Mouse (Mus musculus) heart, embryonic 16.5 days (tissue): Measurements from ENCODE around the gene Olfr1220. TPM values are rescaled to one million over a fixed set of nuclear protein-coding genes. Genes with fewer than 3 reads are reported as not detected.

Source experiments
- ATAC-seq: fragments of 200-750 bp; cut with Nextera tagmentation; replicated peaks from 2 replicates; pipeline ENCODE4 v1.8.0; 2017; ENCODE audit warnings: moderate number of reproducible peaks; ENCODE audit not compliant: insufficient read depth, low FRiP score; ENCODE audit errors: extremely low read depth
- H3K27ac ChIP-seq: fragments of 300-500 bp; sonication (generic); 2 replicates; pipeline ENCODE4 v1.5.1; 2014; ENCODE audit warnings: mild to moderate bottlenecking, low read length, control low read depth, moderate library complexity
- H3K27me3 ChIP-seq: fragments of 300-500 bp; sonication (generic); 2 replicates; pipeline ENCODE4 v1.6.1; 2014; ENCODE audit warnings: low read length, mixed read lengths; ENCODE audit not compliant: control insufficient read depth, insufficient read depth
- H3K36me3 ChIP-seq: fragments of 300-500 bp; sonication (generic); 2 replicates; pipeline ENCODE4 v1.6.1; 2014; ENCODE audit not compliant: control insufficient read depth, insufficient read depth
- H3K4me1 ChIP-seq: fragments of 300-500 bp; sonication (generic); 2 replicates; pipeline ENCODE4 v1.6.1; 2014; ENCODE audit warnings: low read length, mixed read lengths; ENCODE audit not compliant: control insufficient read depth, insufficient read depth
- H3K4me2 ChIP-seq: fragments of 300-500 bp; sonication (generic); 2 replicates; pipeline ENCODE4 v1.6.1; 2014; ENCODE audit warnings: low read depth, mild to moderate bottlenecking, control low read depth, low read length
- H3K4me3 ChIP-seq: fragments of 300-500 bp; sonication (generic); 2 replicates; pipeline ENCODE4 v1.5.1; 2014; ENCODE audit warnings: mild to moderate bottlenecking, control low read depth, low read length
- H3K9ac ChIP-seq: fragments of 300-500 bp; sonication (generic); 2 replicates; pipeline ENCODE4 v1.6.1; 2014; ENCODE audit warnings: low read length, control low read depth
- H3K9me3 ChIP-seq: fragments of 300-500 bp; sonication (generic); replicated peaks from 2 replicates; pipeline ENCODE4 v1.6.1; 2016; ENCODE audit warnings: low read length; ENCODE audit not compliant: control insufficient read depth
- WGBS: fragments of 180-500 bp; shearing (Covaris S2); extraction: QIAGEN DNeasy Blood & Tissue Kit; methylation state at CpG from one replicate; pipeline ENCODE4 v1.1.7; 2014; 5-methylcytosine and 5-hydroxymethylcytosine counted together
- polyA plus RNA-seq: library from polyadenylated mRNA; unstranded; fragments of >200 nt; fragmentation: Nextera tagmentation; extraction: Ambion mirVana; gene quantifications from 2 replicates; pipeline ENCODE4 v1.2.1, GENCODE M21; 2015

Gene Olfr1220
- not detected in 2 replicates for polyA plus RNA-seq

DNA sequence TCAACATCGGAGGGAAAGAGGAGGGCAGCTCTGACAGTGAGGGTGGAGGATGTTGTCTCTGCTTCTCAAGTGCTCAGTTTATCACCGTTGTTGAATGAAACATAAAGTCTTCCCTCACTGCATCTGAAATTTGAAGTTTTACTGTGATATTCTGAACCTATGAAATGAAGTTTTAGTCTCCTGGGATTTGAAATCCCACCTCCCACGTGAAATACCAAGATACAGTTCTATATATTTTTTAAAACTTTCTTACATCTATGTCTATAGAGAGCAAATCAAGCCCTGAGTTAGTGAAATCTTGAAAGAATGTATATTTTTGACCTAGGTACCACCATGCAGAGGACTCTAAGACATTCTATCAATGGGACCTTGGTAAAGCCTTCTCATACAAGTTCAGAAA lies at the start of gene Olfr1220:
TSS of gene Olfr1220 (minus strand) at position 101 of the 400 bp plus-strand sequence.
- Histone ChIP-seq H3K9me3 (no peaks in the 10 kb centered on the region), H3K4me2 (no peak within 1 kb of the TSS), H3K36me3 (no peaks in the 10 kb centered on the region), H3K4me3 (no peak within 1 kb of the TSS), H3K9ac (no peak within 1 kb of the TSS), H3K4me1 (no peaks in the 10 kb centered on the region), H3K27me3 (no peaks in the 10 kb centered on the region), H3K27ac (no peak within 1 kb of the TSS)
- ATAC-seq = no peak
- WGBS = 70% methylated on average over 3 of the region's 3 CpGs

DNA sequence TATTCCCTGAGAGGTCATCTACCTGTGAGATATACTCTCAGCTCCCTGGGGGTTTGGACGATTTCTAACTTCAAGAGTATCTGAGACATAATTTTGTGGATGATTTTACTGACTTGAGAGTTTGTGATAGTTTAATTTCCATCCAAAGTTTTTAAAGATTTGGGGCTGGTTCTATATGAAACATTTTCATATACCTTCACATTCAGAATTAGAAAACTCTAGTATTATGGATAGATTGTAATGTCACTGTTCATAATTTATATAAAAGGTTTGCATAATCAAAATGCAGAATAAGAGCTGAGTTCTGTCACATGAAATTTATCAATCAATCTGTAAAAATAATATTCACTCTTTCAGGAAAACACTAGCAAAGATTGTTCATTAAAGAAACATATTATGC lies 44.8 kb upstream of the Olfr1220 start, which contains the start of gene Olfr1223:
TSS of gene Olfr1223 (minus strand) at position 101 of the 400 bp plus-strand sequence.
- no peaks in the 10 kb centered on the region for H3K27me3 ChIP-seq
- ATAC-seq = no peak
- H3K9ac ChIP-seq = no peak within 1 kb of the TSS
- H3K4me3 ChIP-seq = no peak within 1 kb of the TSS
- H3K27ac ChIP-seq = no peak within 1 kb of the TSS
- no peak within 1 kb of the TSS for H3K4me2 ChIP-seq
- no peaks in the 10 kb centered on the region for H3K4me1 ChIP-seq
- 67% methylated on average over 1 of the region's 1 CpGs for WGBS
- no peaks in the 10 kb centered on the region for H3K36me3 ChIP-seq
- H3K9me3 ChIP-seq = no peaks in the 10 kb centered on the region

DNA sequence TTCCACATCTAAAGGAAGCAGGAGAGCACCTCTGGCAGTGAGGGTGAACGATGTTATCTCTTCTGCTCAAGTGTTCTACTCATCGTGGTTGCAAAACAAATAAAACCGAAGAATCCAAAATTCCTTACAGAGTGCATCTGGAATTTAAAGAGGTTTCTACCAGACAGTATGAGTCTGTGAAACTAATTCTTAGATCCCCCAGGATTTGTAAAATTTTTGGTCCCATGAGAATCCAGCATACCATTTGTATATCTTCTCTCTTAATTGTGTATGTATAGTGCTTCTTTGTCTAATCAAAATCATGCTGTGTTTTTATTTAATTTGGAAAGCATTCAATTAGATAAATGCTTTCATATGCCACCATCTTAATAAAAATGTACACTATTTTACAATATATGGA lies 26.3 kb upstream of the Olfr1220 start, which contains the start of gene Olfr1222:
TSS of gene Olfr1222 (minus strand) at position 101 of the 400 bp plus-strand sequence.
- Histone ChIP-seq H3K4me1 (no peaks in the 10 kb centered on the region), H3K9ac (no peak within 1 kb of the TSS), H3K27me3 (no peaks in the 10 kb centered on the region), H3K27ac (no peak within 1 kb of the TSS), H3K36me3 (no peaks in the 10 kb centered on the region), H3K4me2 (no peak within 1 kb of the TSS), H3K9me3 (no peaks in the 10 kb centered on the region), H3K4me3 (no peak within 1 kb of the TSS)
- 24% methylated on average over 3 of the region's 3 CpGs for WGBS
- ATAC-seq = no peak

DNA sequence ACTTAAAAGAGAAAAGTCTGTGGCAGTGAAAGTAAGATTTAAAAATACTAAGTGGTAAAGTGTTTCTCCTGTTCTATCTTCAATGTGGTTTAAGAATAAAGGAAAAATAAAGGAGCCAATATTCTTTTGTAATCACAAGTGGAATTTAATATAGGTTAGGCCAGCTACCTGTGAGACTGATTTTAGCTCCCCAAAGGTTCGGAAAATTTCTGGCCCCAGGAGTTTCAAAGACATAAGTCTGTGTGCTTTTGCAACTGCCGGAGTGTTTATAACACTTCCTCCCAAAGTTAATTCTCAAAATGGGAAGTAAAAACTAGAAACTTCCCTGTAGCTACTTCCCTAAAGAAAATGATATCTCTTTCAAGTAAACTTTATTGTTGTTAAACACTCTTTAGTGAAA lies 10.5 kb upstream of the Olfr1220 start, which contains the start of gene Olfr1221:
TSS of gene Olfr1221 (minus strand) at position 101 of the 400 bp plus-strand sequence.
- no peak for ATAC-seq
- no peaks in the 10 kb centered on the region for H3K36me3 ChIP-seq
- H3K4me2 ChIP-seq = no peak within 1 kb of the TSS
- no peak within 1 kb of the TSS for H3K9ac ChIP-seq
- H3K4me1 ChIP-seq = no peaks in the 10 kb centered on the region
- 73% methylated on average over 2 of the region's 2 CpGs for WGBS
- no peaks in the 10 kb centered on the region for H3K9me3 ChIP-seq
- no peaks in the 10 kb centered on the region for H3K27me3 ChIP-seq
- no peak within 1 kb of the TSS for H3K27ac ChIP-seq
- no peak within 1 kb of the TSS for H3K4me3 ChIP-seq

DNA sequence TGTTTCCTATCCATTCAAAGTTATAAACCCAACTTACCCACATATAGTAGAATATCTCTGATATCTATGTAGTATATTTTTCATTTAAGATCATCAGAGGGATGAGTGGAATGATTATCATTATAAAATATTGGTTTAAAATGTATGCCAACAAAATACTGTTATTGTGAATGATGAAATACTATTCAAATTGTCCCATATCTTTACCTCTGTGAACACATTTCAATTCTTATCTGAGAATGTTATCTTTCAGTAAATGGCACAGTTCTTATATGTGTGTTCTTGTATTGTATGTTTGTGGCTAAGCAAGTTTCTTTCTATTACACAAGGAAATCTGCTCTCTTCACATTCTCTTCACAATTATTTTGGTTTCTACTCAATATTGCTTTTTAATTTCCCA lies 984 bp downstream of the Olfr1220 start:
- H3K27ac ChIP-seq = no peak overlapping the region
- no peak for ATAC-seq
- H3K27me3 ChIP-seq = no peaks in the 10 kb centered on the region
- no peak overlapping the region for H3K9ac ChIP-seq
- no peaks in the 10 kb centered on the region for H3K36me3 ChIP-seq
- H3K9me3 ChIP-seq = no peaks in the 10 kb centered on the region
- H3K4me2 ChIP-seq = no peak overlapping the region
- H3K4me1 ChIP-seq = no peaks in the 10 kb centered on the region
- H3K4me3 ChIP-seq = no peak overlapping the region

DNA sequence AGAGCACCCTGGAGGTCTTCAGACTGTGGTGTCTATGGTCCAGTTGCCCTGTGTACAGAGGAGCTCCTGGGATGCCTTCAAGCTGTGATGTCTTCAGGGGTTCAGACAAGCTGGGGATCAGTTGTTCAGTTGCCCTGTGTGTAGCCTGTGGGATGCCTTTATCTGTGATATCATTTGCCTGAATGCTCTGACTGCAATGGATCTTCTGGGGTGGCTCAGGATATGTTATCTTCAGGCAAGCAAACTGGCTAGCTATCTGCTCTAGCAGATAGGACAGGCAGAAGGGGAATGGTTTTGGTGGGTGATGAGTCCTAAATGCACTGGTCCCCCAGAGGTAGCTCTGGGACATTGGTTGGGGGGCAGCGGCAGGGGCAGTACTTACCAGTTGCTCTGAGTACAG lies 12.8 kb downstream of the Olfr1220 start:
- no peak overlapping the region for H3K4me3 ChIP-seq
- H3K36me3 ChIP-seq = no peaks in the 10 kb centered on the region
- ATAC-seq = no peak
- no peak overlapping the region for H3K27ac ChIP-seq
- no peaks in the 10 kb centered on the region for H3K9me3 ChIP-seq
- 91% methylated on average over 1 of the region's 1 CpGs for WGBS
- no peaks in the 10 kb centered on the region for H3K4me1 ChIP-seq
- H3K27me3 ChIP-seq = no peaks in the 10 kb centered on the region
- H3K4me2 ChIP-seq = no peak overlapping the region
- H3K9ac ChIP-seq = no peak overlapping the region

DNA sequence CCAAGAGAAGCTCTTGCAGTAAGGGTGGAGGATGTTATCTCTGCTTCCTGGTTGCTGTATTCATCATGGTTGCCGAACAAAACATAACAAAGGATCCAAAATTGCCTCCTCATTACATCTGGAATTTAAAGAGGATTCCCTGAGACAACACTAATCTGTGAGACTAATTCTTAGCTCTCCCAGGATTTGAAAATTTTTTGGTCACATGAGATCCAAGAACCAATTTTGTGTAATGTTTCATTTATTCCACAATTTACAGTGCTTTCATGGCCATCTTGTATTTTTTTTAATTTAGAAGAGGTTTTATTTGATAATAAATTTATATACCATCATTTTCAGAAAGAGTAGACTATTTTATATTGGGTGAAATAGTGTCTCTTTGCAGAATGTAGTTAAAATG lies 23.2 kb downstream of the Olfr1220 start, which contains the start of gene Olfr1219:
TSS of gene Olfr1219 (minus strand) at position 101 of the 400 bp plus-strand sequence.
- Histone ChIP-seq H3K27ac (no peak within 1 kb of the TSS), H3K9me3 (no peaks in the 10 kb centered on the region), H3K4me3 (no peak within 1 kb of the TSS), H3K4me1 (no peaks in the 10 kb centered on the region), H3K9ac (no peak within 1 kb of the TSS), H3K27me3 (no peaks in the 10 kb centered on the region), H3K36me3 (no peaks in the 10 kb centered on the region), H3K4me2 (no peak within 1 kb of the TSS)
- no peak for ATAC-seq
- WGBS = 45% methylated on average over 1 of the region's 1 CpGs

DNA sequence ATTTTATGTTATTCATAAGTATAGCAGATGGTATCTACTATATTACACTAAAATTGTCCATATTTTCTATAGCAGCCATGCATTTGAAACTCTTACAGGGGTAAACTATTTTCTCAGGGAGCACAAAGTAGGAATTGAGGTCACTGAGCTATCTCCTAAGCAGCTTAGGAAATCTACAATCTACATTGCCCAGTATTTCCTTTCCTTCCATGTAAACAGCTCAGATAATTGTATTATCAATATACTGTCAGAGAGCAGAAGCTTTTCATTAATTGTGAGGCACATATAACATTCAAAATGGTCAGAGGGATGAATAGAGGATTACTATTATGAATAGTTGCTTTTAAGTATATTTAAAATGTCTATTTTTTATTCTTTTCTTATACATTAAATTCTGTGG lies 25.1 kb downstream of the Olfr1220 start:
- no peaks in the 10 kb centered on the region for H3K27me3 ChIP-seq
- H3K36me3 ChIP-seq = no peaks in the 10 kb centered on the region
- H3K9ac ChIP-seq = no peak overlapping the region
- H3K4me1 ChIP-seq = no peaks in the 10 kb centered on the region
- no peak for ATAC-seq
- H3K4me3 ChIP-seq = no peak overlapping the region
- H3K9me3 ChIP-seq = no peaks in the 10 kb centered on the region
- no peak overlapping the region for H3K27ac ChIP-seq
- H3K4me2 ChIP-seq = no peak overlapping the region

DNA sequence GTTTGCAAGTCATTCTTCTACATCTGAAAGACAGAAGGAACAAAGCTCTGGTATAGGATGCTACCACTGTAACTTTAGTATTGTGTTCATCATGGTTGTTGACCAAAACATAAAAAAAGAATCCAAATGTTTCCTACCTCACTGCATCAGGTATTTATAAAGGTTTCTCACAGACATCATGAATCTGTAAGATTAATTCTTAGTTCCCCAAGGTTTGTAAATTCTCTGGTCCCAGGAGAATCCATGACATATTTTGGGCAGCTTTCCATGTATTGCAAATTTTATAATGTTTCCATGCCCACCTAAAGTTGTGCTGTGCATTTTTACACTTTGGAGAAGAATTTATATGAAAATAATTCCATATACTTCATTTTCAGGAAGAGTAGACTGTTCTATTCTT lies 45.5 kb downstream of the Olfr1220 start, which contains the start of gene Olfr1218:
TSS of gene Olfr1218 (minus strand) at position 101 of the 400 bp plus-strand sequence.
- Histone ChIP-seq H3K4me2 (no peak within 1 kb of the TSS), H3K9me3 (no peaks in the 10 kb centered on the region), H3K27me3 (no peaks in the 10 kb centered on the region), H3K27ac (no peak within 1 kb of the TSS), H3K36me3 (no peaks in the 10 kb centered on the region), H3K9ac (no peak within 1 kb of the TSS), H3K4me3 (no peak within 1 kb of the TSS), H3K4me1 (no peaks in the 10 kb centered on the region)
- ATAC-seq = no peak
